Mouse (Mus musculus): ENCODE results near the gene Dhfr.
"Not testable (repeated sequence)": the region's sequence is repeated elsewhere in the genome, so short reads cannot be mapped to it uniquely, and the experiment has no call there.

Gene Dhfr

GRCm38 (mm10) chr13:92354456-92355271 lies at the start of gene Dhfr, which contains the start of gene Msh3:
Dhfr (plus strand) TSS chr13:92354726.
Msh3 (minus strand) TSS chr13:92355003.
- DNase-seq (ENCODE audit: low spot score), result peak; percentile 95

- DNase-seq (ENCODE audit: low spot score), result no peak
Measured at GRCm38 (mm10) chr13:92305680-92306079, 48.8 kb upstream of the Dhfr start, which contains the start of gene Gm20379. Gm20379 (plus strand) TSS chr13:92305980.

- DNase-seq (ENCODE audit: low spot score), result no peak
Measured at GRCm38 (mm10) chr13:92314613-92315012, 39.9 kb upstream of the Dhfr start.

GRCm38 (mm10) chr13:92320770-92321169 lies 33.8 kb upstream of the Dhfr start:
- DNase-seq (ENCODE audit: low spot score), result no peak

- no peak for DNase-seq (ENCODE audit: low spot score)
Measured at GRCm38 (mm10) chr13:92326030-92326429, 28.5 kb upstream of the Dhfr start.

GRCm38 (mm10) chr13:92328000-92328399 lies 26.5 kb upstream of the Dhfr start:
- DNase-seq (ENCODE audit: low spot score), result no peak

- no peak for DNase-seq (ENCODE audit: low spot score)
Measured at GRCm38 (mm10) chr13:92330621-92331020, 23.9 kb upstream of the Dhfr start.

- DNase-seq (ENCODE audit: low spot score), result no peak
Measured at GRCm38 (mm10) chr13:92332103-92332879, 22.2 kb upstream of the Dhfr start.

GRCm38 (mm10) chr13:92336857-92337256 lies 17.7 kb upstream of the Dhfr start:
- peak; percentile 16 for DNase-seq (ENCODE audit: low spot score)

- DNase-seq (ENCODE audit: low spot score), result no peak
Measured at GRCm38 (mm10) chr13:92337773-92338462, 16.6 kb upstream of the Dhfr start.

GRCm38 (mm10) chr13:92339787-92340186 lies 14.7 kb upstream of the Dhfr start:
- no peak for DNase-seq (ENCODE audit: low spot score)

- no peak for DNase-seq (ENCODE audit: low spot score)
Measured at GRCm38 (mm10) chr13:92344033-92344432, 10.5 kb upstream of the Dhfr start.

- DNase-seq (ENCODE audit: low spot score), result no peak
Measured at GRCm38 (mm10) chr13:92346338-92346737, 8.2 kb upstream of the Dhfr start.

GRCm38 (mm10) chr13:92351100-92351499 lies 3.4 kb upstream of the Dhfr start:
- no peak for DNase-seq (ENCODE audit: low spot score)

GRCm38 (mm10) chr13:92353956-92354355 lies 570 bp upstream of the Dhfr start:
- DNase-seq (ENCODE audit: low spot score), result peak; percentile 53

GRCm38 (mm10) chr13:92355272-92355643 lies 732 bp downstream of the Dhfr start:
- DNase-seq (ENCODE audit: low spot score), result no peak

GRCm38 (mm10) chr13:92356376-92356775 lies 1.9 kb downstream of the Dhfr start:
- DNase-seq (ENCODE audit: low spot score), result no peak

GRCm38 (mm10) chr13:92357644-92358043 lies 3.1 kb downstream of the Dhfr start:
- no peak for DNase-seq (ENCODE audit: low spot score)

- no peak for DNase-seq (ENCODE audit: low spot score)
Measured at GRCm38 (mm10) chr13:92361609-92362008, 7.1 kb downstream of the Dhfr start.

GRCm38 (mm10) chr13:92365312-92365711 lies 10.8 kb downstream of the Dhfr start:
- DNase-seq (ENCODE audit: low spot score), result no peak

GRCm38 (mm10) chr13:92370811-92371210 lies 16.3 kb downstream of the Dhfr start:
- no peak for DNase-seq (ENCODE audit: low spot score)

GRCm38 (mm10) chr13:92371466-92371865 lies 16.9 kb downstream of the Dhfr start:
- not testable (repeated sequence) for DNase-seq (ENCODE audit: low spot score)

Measured in T-cell, adult 2 months (primary cell).